Mouse (Mus musculus): ENCODE data around the gene Gm28374.

DNA sequence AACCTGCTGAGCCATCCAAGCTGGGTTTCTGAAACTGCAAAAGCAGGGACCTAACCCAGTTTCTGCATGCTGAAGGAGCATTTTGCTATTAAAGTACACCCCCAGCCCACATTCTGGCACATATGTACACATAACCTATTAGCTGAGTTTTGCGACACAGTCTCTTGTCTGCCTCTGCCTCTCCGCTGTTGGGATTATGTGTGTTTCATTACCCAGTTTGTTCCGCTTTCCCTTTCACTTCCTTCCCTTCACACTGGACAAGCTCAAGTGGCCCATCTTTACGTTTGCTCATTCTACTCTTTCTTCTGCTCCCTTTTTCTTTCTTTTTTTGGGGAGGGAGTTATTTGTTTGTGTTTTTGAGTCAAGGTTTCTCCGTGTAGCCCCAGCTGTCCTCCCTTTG, 8.2 kb downstream of the Gm28374 start:
- TF ChIP-seq CTCF (IDR thresholded peaks at IDR 0.05; ENCODE audit: low read depth, low read length): no peak
- no peak for TF ChIP-seq POLR2A (IDR thresholded peaks at IDR 0.05; ENCODE audit: extremely low read depth, insufficient read depth, low read length)
